Mouse (Mus musculus) skeletal muscle tissue, adult 2 months (tissue): Measurements from ENCODE around the gene Mapk8ip1.

Source experiments
- DNase-seq: peaks from one replicate; pipeline ENCODE4 v3.0.0-alpha.2; 2012; ENCODE audit warnings: low read depth, low spot score

Mapk8ip1 gene

GRCm38 (mm10) chr2:92391116-92391515, 9.9 kb downstream of the Mapk8ip1 start:
- no peak for DNase-seq

GRCm38 (mm10) chr2:92390206-92390930, 10.7 kb downstream of the Mapk8ip1 start:
- no peak for DNase-seq

GRCm38 (mm10) chr2:92389645-92390044, 11.4 kb downstream of the Mapk8ip1 start:
- no peak for DNase-seq

GRCm38 (mm10) chr2:92388891-92389641, 12.0 kb downstream of the Mapk8ip1 start:
- peak; percentile 67 for DNase-seq

GRCm38 (mm10) chr2:92388081-92388517, 13.0 kb downstream of the Mapk8ip1 start:
- no peak for DNase-seq

GRCm38 (mm10) chr2:92387646-92388045, 13.4 kb downstream of the Mapk8ip1 start:
- no peak for DNase-seq

GRCm38 (mm10) chr2:92386821-92387570, 14.1 kb downstream of the Mapk8ip1 start:
- DNase-seq: no peak

- no peak for DNase-seq
Measured at GRCm38 (mm10) chr2:92385113-92386051, 15.7 kb downstream of the Mapk8ip1 start.

GRCm38 (mm10) chr2:92384101-92384500, 17.0 kb downstream of the Mapk8ip1 start:
- no peak for DNase-seq

- no peak for DNase-seq
Measured at GRCm38 (mm10) chr2:92382759-92383158, 18.3 kb downstream of the Mapk8ip1 start.

- no peak for DNase-seq
Measured at GRCm38 (mm10) chr2:92381901-92382588, 19.0 kb downstream of the Mapk8ip1 start, which contains the start of gene 1700029I15Rik. TSS of gene 1700029I15Rik (plus strand) at chr2:92382538.

- DNase-seq: no peak
Measured at GRCm38 (mm10) chr2:92381161-92381560, 19.9 kb downstream of the Mapk8ip1 start.

GRCm38 (mm10) chr2:92380495-92381050, 20.5 kb downstream of the Mapk8ip1 start:
- DNase-seq: no peak

GRCm38 (mm10) chr2:92379783-92380494, 21.1 kb downstream of the Mapk8ip1 start:
- DNase-seq: no peak

GRCm38 (mm10) chr2:92377320-92377719, 23.7 kb downstream of the Mapk8ip1 start:
- no peak for DNase-seq

- no peak for DNase-seq
Measured at GRCm38 (mm10) chr2:92376300-92376699, 24.8 kb downstream of the Mapk8ip1 start.

GRCm38 (mm10) chr2:92375788-92376187, 25.3 kb downstream of the Mapk8ip1 start:
- no peak for DNase-seq

- peak; percentile 98 for DNase-seq
Measured at GRCm38 (mm10) chr2:92375099-92375623, 25.9 kb downstream of the Mapk8ip1 start.

GRCm38 (mm10) chr2:92374514-92374913, 26.5 kb downstream of the Mapk8ip1 start, which contains the start of the genes Pex16 and Large2:
TSS of gene Pex16 (plus strand) at chr2:92374676.
TSS of gene Large2 (minus strand) at chr2:92374869.
- no peak for DNase-seq
